Mouse (Mus musculus) midbrain, embryonic 12.5 days (tissue): ENCODE data around the gene Copa. TPM values are rescaled to one million over a fixed set of nuclear protein-coding genes. Genes with fewer than 3 reads are reported as not detected.

Experiments used
- ATAC-seq: fragments of 200-750 bp; cut with Nextera tagmentation; 2 replicates; pipeline ENCODE4 v1.8.0; 2017; ENCODE audit warnings: low read depth, moderate TSS enrichment, moderate library complexity; ENCODE audit not compliant: low FRiP score
- H3K27ac ChIP-seq: fragments of 300-500 bp; sonication (generic); replicated peaks from 2 replicates; pipeline ENCODE4 v1.5.1; 2016; ENCODE audit warnings: mild to moderate bottlenecking
- H3K27me3 ChIP-seq: fragments of 300-500 bp; sonication (generic); 2 replicates; pipeline ENCODE4 v1.6.1; 2016; ENCODE audit warnings: mild to moderate bottlenecking
- H3K36me3 ChIP-seq: fragments of 300-500 bp; sonication (generic); 2 replicates; pipeline ENCODE4 v1.6.1; 2016
- H3K4me1 ChIP-seq: fragments of 300-500 bp; sonication (generic); 2 replicates; pipeline ENCODE4 v1.6.1; 2016
- H3K4me2 ChIP-seq: fragments of 300-500 bp; sonication (generic); replicated peaks from 2 replicates; pipeline ENCODE4 v1.6.1; 2016; ENCODE audit warnings: mild to moderate bottlenecking, moderate library complexity
- H3K4me3 ChIP-seq: fragments of 300-500 bp; sonication (generic); 2 replicates; pipeline ENCODE4 v1.5.1; 2016; ENCODE audit warnings: mild to moderate bottlenecking
- H3K9ac ChIP-seq: fragments of 300-500 bp; sonication (generic); replicated peaks from 2 replicates; pipeline ENCODE4 v1.6.1; 2016; ENCODE audit warnings: mild to moderate bottlenecking, moderate library complexity
- H3K9me3 ChIP-seq: fragments of 300-500 bp; sonication (generic); 2 replicates; pipeline ENCODE4 v1.6.1; 2016; ENCODE audit warnings: mild to moderate bottlenecking
- WGBS: fragments of 180-500 bp; shearing (Covaris S2); methylation state at CpG from one replicate; pipeline ENCODE4 v1.1.7; 2016; 5-methylcytosine and 5-hydroxymethylcytosine counted together
- polyA plus RNA-seq: library from polyadenylated mRNA; unstranded; fragments of >200 nt; fragmentation: Nextera tagmentation; extraction: Ambion mirVana; gene quantifications from 2 replicates; pipeline ENCODE4 v1.2.1, GENCODE M21; 2016

Gene Copa
- polyA plus RNA-seq, 1 experiment from 2014 or later, result 219 TPM

- peak; percentile 85 for ATAC-seq
- H3K9ac ChIP-seq, result no peak overlapping the region
- 43% methylated on average over 6 of the region's 6 CpGs for WGBS
- peaks cover 64% of the 10 kb centered on the region for H3K36me3 ChIP-seq
- no peaks in the 10 kb centered on the region; the same call in 1 of the 2 replicates for H3K4me1 ChIP-seq
- no peak overlapping the region for H3K4me2 ChIP-seq
- no peaks in the 10 kb centered on the region for H3K27me3 ChIP-seq
- no peak overlapping the region for H3K4me3 ChIP-seq
- peak overlapping the region; percentile 2; the same call in 1 of the 2 replicates for H3K27ac ChIP-seq
- H3K9me3 ChIP-seq, result no peaks in the 10 kb centered on the region
These were observed 12.9 kb downstream of the Copa start for GRCm38 (mm10) chr1:172095202-172095601.

DNA sequence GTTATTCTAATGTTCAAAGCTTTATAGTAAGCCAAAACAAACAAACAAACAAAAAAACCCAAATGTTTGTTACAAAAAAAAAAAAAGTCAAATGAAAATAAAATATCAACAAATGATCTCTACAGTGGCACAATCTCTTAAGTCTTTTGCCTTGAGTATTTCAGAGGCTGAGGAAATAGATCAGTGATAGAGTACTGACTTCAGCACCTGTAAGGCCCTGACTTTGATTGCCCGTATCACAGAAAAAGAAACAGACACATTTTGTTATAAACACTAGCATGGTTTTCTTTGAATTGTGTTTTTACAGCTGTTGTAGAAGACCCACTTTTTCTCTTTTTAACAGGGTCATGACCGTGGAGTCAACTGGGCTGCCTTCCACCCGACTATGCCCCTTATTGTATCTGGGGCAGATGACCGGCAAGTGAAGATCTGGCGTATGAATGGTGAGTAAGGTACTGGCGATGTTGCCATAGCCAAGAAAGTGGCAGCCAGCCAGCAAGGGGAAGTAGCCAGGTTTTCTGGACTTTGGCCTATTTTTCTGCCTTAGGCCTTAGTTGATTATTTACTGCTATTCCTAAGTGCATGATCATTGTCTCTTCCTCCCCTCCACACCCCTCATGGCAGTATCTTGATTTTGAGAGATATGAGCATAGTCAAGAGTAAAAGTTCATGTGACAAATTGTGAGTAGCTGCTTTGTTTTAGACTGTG, 17.1 kb downstream of the Copa start:
- Histone ChIP-seq H3K27me3 (no peaks in the 10 kb centered on the region), H3K4me2 (no peak overlapping the region), H3K4me3 (no peak overlapping the region), H3K9ac (no peak overlapping the region), H3K27ac (no peak overlapping the region), H3K9me3 (no peaks in the 10 kb centered on the region), H3K36me3 (peaks cover 67% of the 10 kb centered on the region), H3K4me1 (no peaks in the 10 kb centered on the region; the same call in 1 of the 2 replicates)
- ATAC-seq, result no peak
- WGBS, result 92% methylated on average over 6 of the region's 6 CpGs

DNA sequence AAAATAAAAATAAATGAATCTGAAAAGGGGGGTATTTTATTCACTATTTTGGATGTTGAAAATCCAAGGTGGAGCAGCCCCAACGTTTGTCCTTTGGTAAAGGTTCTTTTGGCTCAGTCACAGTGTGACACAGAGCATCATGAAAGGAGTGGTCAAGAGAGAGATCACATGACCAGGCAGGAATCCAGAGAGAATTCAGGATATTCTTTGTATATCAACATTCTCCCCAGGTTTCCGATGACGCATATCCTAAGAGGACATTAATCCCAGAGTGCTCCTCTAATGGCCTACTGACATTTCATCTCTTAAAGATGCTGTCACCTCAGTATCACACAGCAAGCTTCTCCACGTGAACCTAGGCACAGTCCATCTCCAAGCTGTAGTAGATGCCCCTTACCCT, 21.3 kb downstream of the Copa start:
- Histone ChIP-seq H3K4me2 (no peak overlapping the region), H3K9me3 (no peaks in the 10 kb centered on the region), H3K9ac (no peak overlapping the region), H3K4me3 (no peak overlapping the region), H3K27me3 (no peaks in the 10 kb centered on the region), H3K4me1 (no peaks in the 10 kb centered on the region), H3K27ac (no peak overlapping the region), H3K36me3 (peaks cover 89% of the 10 kb centered on the region)
- 92% methylated on average over 4 of the region's 4 CpGs for WGBS
- ATAC-seq, result no peak

GRCm38 (mm10) chr1:172105101-172105500, 22.8 kb downstream of the Copa start:
- Histone ChIP-seq H3K9me3 (no peaks in the 10 kb centered on the region), H3K27me3 (no peaks in the 10 kb centered on the region), H3K4me1 (no peaks in the 10 kb centered on the region), H3K9ac (no peak overlapping the region), H3K4me2 (no peak overlapping the region), H3K27ac (no peak overlapping the region), H3K36me3 (peaks cover 94% of the 10 kb centered on the region), H3K4me3 (no peak overlapping the region)
- no peak for ATAC-seq
- 87% methylated on average over 11 of the region's 11 CpGs for WGBS

DNA sequence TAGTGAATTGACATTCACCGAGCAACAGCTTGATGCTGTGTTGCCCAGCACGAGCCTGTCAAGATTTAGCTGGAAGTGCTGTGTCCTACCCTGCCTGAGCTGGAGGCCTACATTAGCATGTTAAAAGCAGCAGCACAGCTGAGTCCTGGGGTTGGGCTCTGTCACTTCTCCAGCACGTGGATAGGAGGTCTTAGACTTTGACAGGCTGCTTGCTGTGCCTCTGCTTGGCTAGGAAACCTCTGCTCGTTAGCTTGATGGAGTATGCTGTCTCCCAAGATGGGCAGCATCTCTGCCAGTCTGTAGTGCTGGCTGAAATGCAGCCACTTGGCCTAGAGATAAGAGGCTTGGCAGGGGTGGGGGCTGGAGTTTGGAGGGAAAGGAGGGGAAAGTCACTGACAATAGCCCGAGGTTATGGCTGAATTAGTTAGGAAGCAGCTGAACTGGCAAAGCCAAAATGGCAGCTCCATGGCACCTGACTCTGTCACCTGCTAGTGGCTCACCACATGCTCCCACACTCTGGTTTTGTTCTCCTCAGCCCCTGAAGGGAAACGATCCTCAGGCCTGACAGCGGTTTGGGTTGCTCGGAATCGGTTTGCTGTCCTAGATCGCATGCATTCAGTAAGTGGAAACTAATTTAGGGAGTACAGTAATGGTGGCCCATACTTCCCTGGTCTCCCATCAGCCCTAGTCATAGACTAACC, 25.6 kb downstream of the Copa start:
- peak; percentile 52; the same call in 1 of the 2 replicates for ATAC-seq
- Histone ChIP-seq H3K4me1 (no peaks in the 10 kb centered on the region), H3K36me3 (peaks cover 98% of the 10 kb centered on the region), H3K4me2 (no peak overlapping the region), H3K27ac (no peak overlapping the region), H3K9ac (no peak overlapping the region), H3K27me3 (no peaks in the 10 kb centered on the region), H3K4me3 (no peak overlapping the region), H3K9me3 (no peaks in the 10 kb centered on the region)
- WGBS, result 74% methylated on average over 10 of the region's 10 CpGs

DNA sequence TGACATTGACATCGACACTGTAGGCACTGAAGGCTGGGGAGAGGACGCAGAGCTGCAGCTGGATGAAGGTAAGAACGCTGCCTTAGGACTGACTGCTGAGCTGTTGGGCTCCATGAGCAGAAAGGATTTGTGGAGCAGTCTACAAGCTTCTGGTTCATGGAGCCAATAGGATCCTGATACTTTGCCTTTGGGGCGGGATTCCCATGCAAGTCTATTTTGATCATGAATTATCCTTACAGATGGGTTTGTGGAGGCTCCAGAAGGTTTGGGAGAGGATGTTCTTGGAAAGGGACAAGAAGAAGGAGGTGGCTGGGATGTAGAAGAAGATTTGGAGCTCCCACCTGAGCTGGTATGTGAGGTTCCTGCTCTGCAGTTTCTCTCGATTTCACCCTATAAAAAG, 34.6 kb downstream of the Copa start:
- peaks cover 99% of the 10 kb centered on the region for H3K36me3 ChIP-seq
- WGBS, result 93% methylated on average over 5 of the region's 5 CpGs
- no peak overlapping the region for H3K27ac ChIP-seq
- no peak overlapping the region for H3K9ac ChIP-seq
- ATAC-seq, result no peak
- no peak overlapping the region for H3K4me3 ChIP-seq
- no peak overlapping the region for H3K4me2 ChIP-seq
- H3K4me1 ChIP-seq, result no peaks in the 10 kb centered on the region
- H3K27me3 ChIP-seq, result no peaks in the 10 kb centered on the region
- H3K9me3 ChIP-seq, result no peaks in the 10 kb centered on the region

DNA sequence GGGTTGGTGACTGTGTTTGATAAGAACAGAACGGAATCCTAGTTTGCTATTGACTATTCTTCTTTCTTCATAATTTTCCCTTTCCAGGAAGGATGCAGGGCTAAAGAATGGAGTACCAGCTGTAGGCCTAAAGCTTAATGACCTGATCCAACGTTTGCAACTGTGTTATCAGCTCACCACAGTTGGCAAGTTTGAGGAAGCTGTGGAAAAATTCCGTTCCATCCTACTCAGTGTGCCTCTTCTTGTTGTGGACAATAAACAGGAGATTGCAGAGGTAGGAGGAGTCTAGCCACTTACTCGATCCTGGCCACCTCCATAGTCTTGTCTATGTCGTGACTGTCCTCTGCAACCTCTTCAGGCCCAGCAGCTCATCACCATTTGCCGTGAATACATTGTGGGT, 36.8 kb downstream of the Copa start:
- 88% methylated on average over 6 of the region's 6 CpGs for WGBS
- H3K36me3 ChIP-seq, result peaks cover 97% of the 10 kb centered on the region
- no peak overlapping the region for H3K27ac ChIP-seq
- peak; percentile 16; the same call in 1 of the 2 replicates for ATAC-seq
- H3K27me3 ChIP-seq, result no peaks in the 10 kb centered on the region
- H3K4me3 ChIP-seq, result no peak overlapping the region
- H3K9me3 ChIP-seq, result no peaks in the 10 kb centered on the region
- H3K4me1 ChIP-seq, result no peaks in the 10 kb centered on the region
- no peak overlapping the region for H3K4me2 ChIP-seq
- no peak overlapping the region for H3K9ac ChIP-seq

- peak; percentile 27; the same call in 1 of the 2 replicates for ATAC-seq
- H3K4me2 ChIP-seq, result no peak overlapping the region
- peaks cover 90% of the 10 kb centered on the region for H3K36me3 ChIP-seq
These were observed 37.4 kb downstream of the Copa start for GRCm38 (mm10) chr1:172119720-172120119.

GRCm38 (mm10) chr1:172122671-172123070, 40.3 kb downstream of the Copa start:
- Histone ChIP-seq H3K4me1 (peaks cover 10% of the 10 kb centered on the region), H3K27me3 (no peaks in the 10 kb centered on the region), H3K4me2 (no peak overlapping the region), H3K9me3 (no peaks in the 10 kb centered on the region), H3K36me3 (peaks cover 61% of the 10 kb centered on the region), H3K27ac (no peak overlapping the region), H3K4me3 (no peak overlapping the region), H3K9ac (no peak overlapping the region)
- no peak for ATAC-seq
- 91% methylated on average over 2 of the region's 2 CpGs for WGBS

More at GRCm38 (mm10) chr1:172119720-172120119, 37.4 kb downstream of the Copa start:
- H3K9ac ChIP-seq, result no peak overlapping the region
- H3K27ac ChIP-seq, result no peak overlapping the region
- WGBS, result 54% methylated on average over 3 of the region's 3 CpGs
- H3K27me3 ChIP-seq, result no peaks in the 10 kb centered on the region
- H3K4me3 ChIP-seq, result no peak overlapping the region
- H3K9me3 ChIP-seq, result no peaks in the 10 kb centered on the region
- no peaks in the 10 kb centered on the region for H3K4me1 ChIP-seq

DNA sequence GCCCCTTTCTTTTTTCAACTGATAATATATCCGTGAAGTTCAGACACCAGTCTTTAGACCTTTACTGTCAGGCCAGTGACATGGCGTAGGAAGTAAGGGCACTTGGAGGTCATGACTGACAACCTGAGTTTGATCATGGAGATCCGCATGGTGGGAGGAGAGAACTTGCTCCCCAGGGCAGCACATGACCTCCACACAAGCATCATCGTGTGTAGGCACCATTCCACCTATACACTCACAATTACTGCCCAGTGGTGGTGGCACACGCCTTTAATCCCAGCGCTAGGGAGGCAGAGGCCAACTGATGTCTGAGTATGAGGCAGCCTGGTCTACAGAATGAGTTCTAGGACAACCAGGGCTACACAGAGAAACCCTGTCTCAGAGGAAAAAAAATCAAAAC, 42.2 kb downstream of the Copa start:
- H3K4me3 ChIP-seq, result no peak overlapping the region
- no peak overlapping the region for H3K27ac ChIP-seq
- H3K4me1 ChIP-seq, result peaks cover 12% of the 10 kb centered on the region
- no peak overlapping the region for H3K4me2 ChIP-seq
- no peak overlapping the region for H3K9ac ChIP-seq
- H3K27me3 ChIP-seq, result no peaks in the 10 kb centered on the region
- peaks cover 53% of the 10 kb centered on the region for H3K36me3 ChIP-seq
- no peak for ATAC-seq
- 84% methylated on average over 6 of the region's 6 CpGs for WGBS
- H3K9me3 ChIP-seq, result no peaks in the 10 kb centered on the region

DNA sequence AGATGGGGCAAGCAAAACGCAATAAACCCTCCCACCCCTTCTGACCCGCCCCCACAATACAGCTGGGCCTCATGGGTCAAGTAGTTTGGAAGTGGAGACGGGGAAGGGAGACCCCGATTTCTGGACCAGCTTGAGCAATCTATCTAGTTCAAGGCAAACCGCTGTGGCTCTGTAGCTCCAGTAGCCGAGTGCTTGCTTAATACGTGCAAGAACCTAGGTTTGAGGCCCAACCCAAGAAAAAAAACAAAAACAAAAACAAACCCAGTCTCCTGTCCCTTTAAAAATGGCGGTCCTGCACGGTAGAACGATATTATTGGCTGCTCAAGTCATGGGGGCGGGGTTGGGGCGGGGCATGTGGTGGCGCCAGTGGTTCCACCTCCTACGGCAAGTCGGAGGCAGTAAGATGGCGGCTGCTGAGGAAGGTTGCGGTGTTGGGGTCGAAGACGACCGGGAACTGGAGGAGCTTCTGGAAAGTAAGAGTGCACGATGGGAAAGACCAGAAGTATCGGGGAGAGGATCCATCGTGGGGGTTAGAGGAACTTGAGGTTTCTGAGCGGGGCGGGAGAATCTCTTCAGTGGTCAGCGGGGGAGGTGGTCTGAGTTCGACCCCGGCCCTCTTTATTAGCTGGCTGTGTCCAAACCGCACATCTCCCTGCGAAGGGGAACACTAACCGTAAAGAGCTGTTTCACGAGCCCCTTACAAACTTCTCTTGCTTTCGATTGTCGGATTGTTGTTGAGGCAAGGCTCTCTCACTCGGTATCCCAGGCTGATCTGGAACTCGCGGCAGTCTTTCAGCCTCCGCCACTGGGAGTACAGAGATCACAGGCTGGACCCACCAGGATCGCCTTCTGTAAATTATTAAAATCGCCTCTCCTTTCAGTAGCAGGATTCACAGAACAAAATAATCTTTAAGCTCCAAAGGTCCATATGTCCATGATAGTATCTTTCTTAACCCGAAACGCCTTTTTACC, 44.3 kb downstream of the Copa start, which contains the start of gene Pex19:
Pex19 (plus strand) TSS at position 380 of the 972 bp plus-strand sequence.
- no peaks in the 10 kb centered on the region for H3K27me3 ChIP-seq
- no peaks in the 10 kb centered on the region for H3K9me3 ChIP-seq
- H3K36me3 ChIP-seq, result peaks cover 52% of the 10 kb centered on the region
- peaks cover 12% of the 10 kb centered on the region for H3K4me1 ChIP-seq
- peak within 1 kb of the TSS; percentile 64 for H3K4me2 ChIP-seq
- H3K27ac ChIP-seq, result no peak within 1 kb of the TSS
- ATAC-seq, result peak; percentile 98
- H3K9ac ChIP-seq, result peak within 1 kb of the TSS; percentile 72
- WGBS, result under 1% methylated on average over 42 of the region's 42 CpGs
- peak within 1 kb of the TSS; percentile 65 for H3K4me3 ChIP-seq
